Mouse (Mus musculus): Measurements from ENCODE around the gene Padi1.

DNA sequence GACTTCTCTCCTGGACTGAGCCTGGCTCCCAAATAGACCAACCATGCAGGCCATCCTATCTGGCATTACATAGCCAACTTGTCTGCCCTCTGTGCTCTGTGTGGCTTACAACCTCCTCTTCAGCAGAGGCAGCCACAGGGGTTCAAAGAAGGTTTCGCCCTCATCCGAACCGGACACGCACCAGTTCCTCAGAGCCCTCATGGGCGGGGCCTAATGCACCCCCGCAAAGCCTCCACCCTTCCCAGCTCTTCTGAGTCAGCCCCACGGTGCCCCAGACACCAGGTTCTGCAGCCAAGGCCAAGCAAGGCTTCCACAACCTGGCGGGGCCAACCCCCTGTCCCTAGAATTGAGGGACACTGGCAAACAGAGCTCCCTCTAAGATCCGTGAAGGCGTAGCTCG, 13.7 kb upstream of the Padi1 start:
- TF ChIP-seq CTCF (IDR thresholded peaks at IDR 0.05; ENCODE audit: borderline replicate concordance, insufficient read depth, low read depth, low read length) = no peak
- TF ChIP-seq POLR2A (IDR thresholded peaks at IDR 0.05; ENCODE audit: borderline replicate concordance, insufficient read depth, low read length) = no peak

Measured in cerebellum, adult 2 months (tissue).